Mouse (Mus musculus) heart, adult 2 months (tissue): Measurements from ENCODE around the gene Runx1.

ENCODE experiments used
- CTCF ChIP-seq: fragments of 200-600 bp; IDR thresholded peaks from 2 replicates; pipeline ENCODE4 v1.8.1; 2022; ENCODE audit warnings: antibody characterized with exemption, mild to moderate bottlenecking, moderate library complexity
- POLR2A ChIP-seq: fragments of 200-500 bp; IDR thresholded peaks from 2 replicates; pipeline ENCODE4 v1.6.1; 2011; ENCODE audit warnings: mild to moderate bottlenecking, low read depth, low read length, control low read depth; ENCODE audit not compliant: insufficient read depth

DNA sequence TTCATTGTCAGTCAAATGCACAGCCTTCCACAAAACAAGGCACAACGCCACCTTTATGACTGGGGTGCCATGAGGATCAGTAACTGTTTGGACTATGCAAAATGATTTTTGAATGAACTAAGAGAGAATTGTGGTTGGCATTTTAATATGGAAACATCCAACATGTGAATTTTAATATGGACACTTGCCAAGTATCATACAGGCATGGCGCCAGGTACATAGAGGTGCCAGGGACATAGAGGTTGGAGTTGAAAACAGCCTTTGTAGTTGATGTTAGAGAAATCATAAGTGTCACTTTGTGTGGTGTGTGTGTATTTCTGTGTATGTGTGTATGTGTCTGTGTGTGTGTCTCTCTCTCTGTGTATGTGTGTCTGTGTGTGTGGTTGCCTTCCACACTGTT is 5.4 kb upstream of the Runx1 start:
- TF ChIP-seq CTCF (no peak), POLR2A (no peak)
